Mouse (Mus musculus) spleen, postnatal 36 days (tissue): ENCODE results near the gene Gcc1.

Source experiments
- DNase-seq, 2 experiments: peaks; one replicate each; pipeline ENCODE4 v3.0.0; 2022; ENCODE audit warnings: low spot score in 2 of 2, mixed read lengths in 1 of 2

Gene Gcc1

GRCm38 (mm10) chr6:28422651-28423290, 5.4 kb downstream of the Gcc1 start:
- DNase-seq, result no peak

GRCm38 (mm10) chr6:28421469-28422000, 6.7 kb downstream of the Gcc1 start:
- DNase-seq, result peak; percentile 94 to 96

- DNase-seq, result no peak
These were observed 7.3 kb downstream of the Gcc1 start for GRCm38 (mm10) chr6:28420865-28421264.

GRCm38 (mm10) chr6:28420361-28420760, 7.8 kb downstream of the Gcc1 start:
- DNase-seq, result no peak

- peak in 1 of 2 experiments; percentile 37 for DNase-seq
These were observed 8.5 kb downstream of the Gcc1 start for GRCm38 (mm10) chr6:28419673-28420072.

- DNase-seq, result no peak
These were observed 9.7 kb downstream of the Gcc1 start for GRCm38 (mm10) chr6:28418449-28418848.

- DNase-seq, result no peak
These were observed 11.2 kb downstream of the Gcc1 start for GRCm38 (mm10) chr6:28416981-28417380.

GRCm38 (mm10) chr6:28411236-28411635, 17.0 kb downstream of the Gcc1 start:
- no peak for DNase-seq

- DNase-seq, result no peak
These were observed 18.1 kb downstream of the Gcc1 start for GRCm38 (mm10) chr6:28410053-28410452.

GRCm38 (mm10) chr6:28399791-28400190, 28.4 kb downstream of the Gcc1 start:
- no peak for DNase-seq

GRCm38 (mm10) chr6:28398726-28399125, 29.5 kb downstream of the Gcc1 start:
- no peak for DNase-seq

- no peak for DNase-seq
These were observed 30.4 kb downstream of the Gcc1 start, which contains the start of gene Zfp800 for GRCm38 (mm10) chr6:28397681-28398203. Zfp800 (minus strand) TSS chr6:28398005.

- DNase-seq, result no peak
These were observed 31.2 kb downstream of the Gcc1 start for GRCm38 (mm10) chr6:28396853-28397457.

GRCm38 (mm10) chr6:28396051-28396852, 31.9 kb downstream of the Gcc1 start:
- no peak for DNase-seq

GRCm38 (mm10) chr6:28389038-28389437, 39.2 kb downstream of the Gcc1 start:
- no peak for DNase-seq

GRCm38 (mm10) chr6:28385169-28385568, 43.0 kb downstream of the Gcc1 start:
- no peak for DNase-seq

GRCm38 (mm10) chr6:28381983-28382382, 46.2 kb downstream of the Gcc1 start:
- DNase-seq, result no peak

GRCm38 (mm10) chr6:28369966-28370683, 58.1 kb downstream of the Gcc1 start:
- DNase-seq, result no peak

- DNase-seq, result no peak
These were observed 60.6 kb downstream of the Gcc1 start for GRCm38 (mm10) chr6:28367575-28367974.
